Mouse (Mus musculus): Measurements from ENCODE around the gene Shisal2b. TPM values are rescaled to one million over a fixed set of nuclear protein-coding genes. Genes with fewer than 3 reads are reported as not detected.
"Not testable (repeated sequence)": the region's sequence is repeated elsewhere in the genome, so short reads cannot be mapped to it uniquely, and the experiment has no call there.

Gene Shisal2b
- total RNA-seq (2014; rRNA removed) (0.82 and 0.94 TPM in 2 replicates), polyA plus RNA-seq (2015; fragmentation: Nextera tagmentation; extraction: Ambion mirVana) (3.5 and 4.0 TPM in 2 replicates)

- peak; percentile 77 for ATAC-seq (ENCODE audit: low FRiP score)
- Histone ChIP-seq H3K9me3 (ENCODE audit: low read length) (no peaks in the 10 kb centered on the region), H3K9ac (replicated peaks; ENCODE audit: low read length, poor library complexity, severe bottlenecking) (peak within 1 kb of the TSS; percentile 57), H3K27me3 (ENCODE audit: insufficient read depth, low read length) (no peaks in the 10 kb centered on the region), H3K4me3 (ENCODE audit: low read depth, low read length) (peak within 1 kb of the TSS; percentile 56), H3K4me2 (ENCODE audit: low read depth, low read length, poor library complexity, severe bottlenecking) (peak within 1 kb of the TSS; percentile 95), H3K4me1 (ENCODE audit: insufficient read depth, low read length) (no peaks in the 10 kb centered on the region), H3K36me3 (ENCODE audit: insufficient read depth, low read length) (no peaks in the 10 kb centered on the region), H3K27ac (ENCODE audit: low read depth, low read length) (no peak within 1 kb of the TSS)
- no peak for TF ChIP-seq CTCF (IDR thresholded peaks at IDR 0.05)
- DNase-seq (ENCODE audit: low spot score) = peak; percentile 59
- 3% methylated on average over 38 of the region's 38 CpGs for WGBS
These were observed at the start of gene Shisal2b for GRCm38 (mm10) chr13:104863127-104863979. Shisal2b (minus strand) TSS chr13:104863893.

GRCm38 (mm10) chr13:104911626-104912025 is 47.9 kb upstream of the Shisal2b start:
- WGBS = 45% methylated on average over 5 of the region's 5 CpGs
- H3K4me2 ChIP-seq (ENCODE audit: low read depth, low read length, poor library complexity, severe bottlenecking); H3K36me3 ChIP-seq (ENCODE audit: insufficient read depth, low read length); H3K27ac ChIP-seq (ENCODE audit: low read depth, low read length); H3K9ac ChIP-seq (replicated peaks; ENCODE audit: low read length, poor library complexity, severe bottlenecking); ATAC-seq (ENCODE audit: low FRiP score); H3K4me1 ChIP-seq (ENCODE audit: insufficient read depth, low read length); H3K9me3 ChIP-seq (ENCODE audit: low read length); DNase-seq (ENCODE audit: low spot score); H3K4me3 ChIP-seq (ENCODE audit: low read depth, low read length); H3K27me3 ChIP-seq (ENCODE audit: insufficient read depth, low read length): not testable (repeated sequence)

DNA sequence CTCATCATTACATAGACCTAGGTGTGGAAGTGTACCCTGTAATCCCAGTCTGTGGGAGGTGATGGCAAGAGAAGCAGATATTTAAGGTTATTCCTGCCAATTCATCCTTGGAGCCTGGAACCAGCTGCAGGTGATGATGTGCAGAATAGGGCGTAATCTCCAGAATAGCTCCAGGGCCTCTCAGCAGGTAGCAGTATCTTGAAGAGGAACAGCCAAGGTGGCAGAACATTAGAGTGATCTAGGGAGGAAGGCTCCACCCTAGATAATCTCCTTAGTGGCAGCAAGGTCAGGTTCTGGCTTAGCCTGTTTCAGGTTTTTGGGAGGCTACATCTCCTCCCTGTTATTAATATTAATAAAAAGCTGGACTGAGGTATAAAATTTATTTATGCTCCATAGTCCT is 47.3 kb upstream of the Shisal2b start:
- not testable (repeated sequence) for H3K4me2 ChIP-seq (ENCODE audit: low read depth, low read length, poor library complexity, severe bottlenecking); DNase-seq (ENCODE audit: low spot score); H3K4me3 ChIP-seq (ENCODE audit: low read depth, low read length); H3K27ac ChIP-seq (ENCODE audit: low read depth, low read length); H3K9ac ChIP-seq (replicated peaks; ENCODE audit: low read length, poor library complexity, severe bottlenecking); H3K36me3 ChIP-seq (ENCODE audit: insufficient read depth, low read length); H3K9me3 ChIP-seq (ENCODE audit: low read length); ATAC-seq (ENCODE audit: low FRiP score); H3K27me3 ChIP-seq (ENCODE audit: insufficient read depth, low read length); H3K4me1 ChIP-seq (ENCODE audit: insufficient read depth, low read length)
- WGBS = 100% methylated on average over 1 of the region's 1 CpGs

GRCm38 (mm10) chr13:104908691-104909090 is 45.0 kb upstream of the Shisal2b start:
- H3K4me2 ChIP-seq (ENCODE audit: low read depth, low read length, poor library complexity, severe bottlenecking) = no peak overlapping the region
- no peaks in the 10 kb centered on the region for H3K4me1 ChIP-seq (ENCODE audit: insufficient read depth, low read length)
- no peaks in the 10 kb centered on the region for H3K36me3 ChIP-seq (ENCODE audit: insufficient read depth, low read length)
- DNase-seq (ENCODE audit: low spot score) (no peak), ATAC-seq (ENCODE audit: low FRiP score) (no peak)
- WGBS = 37% methylated on average over 7 of the region's 7 CpGs
- no peak overlapping the region for H3K9ac ChIP-seq (replicated peaks; ENCODE audit: low read length, poor library complexity, severe bottlenecking)
- H3K27ac ChIP-seq (ENCODE audit: low read depth, low read length) = no peak overlapping the region
- no peaks in the 10 kb centered on the region for H3K9me3 ChIP-seq (ENCODE audit: low read length)
- no peak for TF ChIP-seq CTCF (IDR thresholded peaks at IDR 0.05)
- no peak overlapping the region for H3K4me3 ChIP-seq (ENCODE audit: low read depth, low read length)
- H3K27me3 ChIP-seq (ENCODE audit: insufficient read depth, low read length) = no peaks in the 10 kb centered on the region

DNA sequence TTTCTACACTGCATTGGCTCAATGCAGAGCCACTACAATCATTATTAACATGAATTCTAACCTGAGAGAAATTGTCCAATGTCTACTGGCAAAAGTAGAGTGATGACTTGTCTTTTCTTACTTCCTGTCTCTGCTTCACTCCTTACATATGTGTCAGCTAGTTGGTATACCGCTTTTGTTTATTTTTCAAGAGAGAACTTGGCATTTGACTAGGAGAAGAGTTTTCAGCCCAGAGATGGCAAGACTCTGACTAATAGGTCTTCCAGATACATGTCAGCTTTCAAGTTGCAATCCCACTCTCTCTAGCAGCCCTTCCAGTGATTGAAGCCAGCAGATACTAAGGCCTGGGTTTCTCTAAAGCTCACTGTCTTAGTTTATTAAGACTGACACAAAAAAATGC is 31.1 kb upstream of the Shisal2b start:
- no peaks in the 10 kb centered on the region for H3K9me3 ChIP-seq (ENCODE audit: low read length)
- no peak overlapping the region for H3K4me2 ChIP-seq (ENCODE audit: low read depth, low read length, poor library complexity, severe bottlenecking)
- no peaks in the 10 kb centered on the region for H3K4me1 ChIP-seq (ENCODE audit: insufficient read depth, low read length)
- H3K4me3 ChIP-seq (ENCODE audit: low read depth, low read length) = no peak overlapping the region
- no peak for DNase-seq (ENCODE audit: low spot score)
- ATAC-seq (ENCODE audit: low FRiP score) = no peak
- H3K9ac ChIP-seq (replicated peaks; ENCODE audit: low read length, poor library complexity, severe bottlenecking) = no peak overlapping the region
- H3K27ac ChIP-seq (ENCODE audit: low read depth, low read length) = no peak overlapping the region
- H3K36me3 ChIP-seq (ENCODE audit: insufficient read depth, low read length) = no peaks in the 10 kb centered on the region
- TF ChIP-seq CTCF (IDR thresholded peaks at IDR 0.05) = no peak
- no peaks in the 10 kb centered on the region for H3K27me3 ChIP-seq (ENCODE audit: insufficient read depth, low read length)
- 77% methylated on average over 1 of the region's 1 CpGs for WGBS

DNA sequence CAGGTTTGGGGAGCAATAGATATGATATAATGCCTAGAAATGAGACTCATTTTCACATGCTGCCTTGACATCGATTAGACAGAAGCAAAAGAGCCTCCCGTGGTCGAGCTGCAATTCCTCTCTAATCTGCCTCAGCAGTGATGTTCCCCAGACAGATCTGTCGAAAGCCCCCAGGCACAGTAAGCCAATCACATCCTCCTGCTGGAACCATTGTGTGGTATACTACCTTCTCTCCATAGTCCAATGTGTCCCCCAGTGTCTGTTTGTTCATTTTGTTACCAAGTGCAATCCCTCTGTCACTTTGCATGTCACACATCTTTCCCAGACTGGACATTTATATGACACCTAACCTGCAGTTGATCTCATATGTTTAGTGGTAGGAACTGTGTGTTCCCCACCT is 28.6 kb upstream of the Shisal2b start:
- Histone ChIP-seq H3K9ac (replicated peaks; ENCODE audit: low read length, poor library complexity, severe bottlenecking) (no peak overlapping the region), H3K4me2 (ENCODE audit: low read depth, low read length, poor library complexity, severe bottlenecking) (no peak overlapping the region), H3K4me3 (ENCODE audit: low read depth, low read length) (no peak overlapping the region), H3K27ac (ENCODE audit: low read depth, low read length) (no peak overlapping the region), H3K9me3 (ENCODE audit: low read length) (no peaks in the 10 kb centered on the region), H3K4me1 (ENCODE audit: insufficient read depth, low read length) (no peaks in the 10 kb centered on the region), H3K27me3 (ENCODE audit: insufficient read depth, low read length) (no peaks in the 10 kb centered on the region), H3K36me3 (ENCODE audit: insufficient read depth, low read length) (no peaks in the 10 kb centered on the region)
- DNase-seq (ENCODE audit: low spot score) = no peak
- 42% methylated on average over 4 of the region's 4 CpGs for whole genome bisulfite sequencing
- TF ChIP-seq CTCF (IDR thresholded peaks at IDR 0.05) = no peak
- no peak for ATAC-seq (ENCODE audit: low FRiP score)

Measured in midbrain, postnatal 0 days (tissue).